Mouse (Mus musculus) kidney, adult 2 months (tissue): ENCODE measurements around the gene Klf4. TPM values are rescaled to one million over a fixed set of nuclear protein-coding genes. Genes with fewer than 3 reads are reported as not detected.
A peak's percentile ranks its signal among the peaks of the same experiment; 100 is the strongest.

ENCODE experiments used
- DNase-seq: peaks from one replicate; pipeline ENCODE4 v3.0.0; 2021
- H3K27ac ChIP-seq: fragments of 200-500 bp; 2 replicates; pipeline ENCODE4 v1.5.1; 2012; ENCODE audit warnings: low read depth, low read length, control low read depth, inconsistent platforms; ENCODE audit not compliant: insufficient read depth
- H3K27me3 ChIP-seq: fragments of 200-500 bp; replicated peaks from 2 replicates; pipeline ENCODE4 v1.6.1; 2012; ENCODE audit warnings: mild to moderate bottlenecking, moderate library complexity, low read length, inconsistent platforms; ENCODE audit not compliant: control insufficient read depth, insufficient read depth
- H3K36me3 ChIP-seq: fragments of 200-500 bp; 2 replicates; pipeline ENCODE4 v1.6.1; 2012; ENCODE audit warnings: mild to moderate bottlenecking, moderate library complexity, low read length, inconsistent platforms; ENCODE audit not compliant: control insufficient read depth, insufficient read depth
- H3K4me1 ChIP-seq: fragments of 200-500 bp; 2 replicates; pipeline ENCODE4 v1.6.1; 2011; ENCODE audit warnings: low read length; ENCODE audit not compliant: control insufficient read depth, insufficient read depth
- H3K4me3 ChIP-seq: fragments of 200-500 bp; 2 replicates; pipeline ENCODE4 v1.5.1; 2011; ENCODE audit warnings: mild to moderate bottlenecking, low read depth, low read length, control low read depth; ENCODE audit not compliant: insufficient read depth
- CTCF ChIP-seq: fragments of 200-500 bp; conservative IDR thresholded peaks from 2 replicates; pipeline ENCODE4 v1.5.1; 2011; ENCODE audit warnings: low read depth, mild to moderate bottlenecking, control low read depth, low read length, moderate library complexity, mixed read lengths; ENCODE audit not compliant: insufficient read depth, insufficient read length
- POLR2A ChIP-seq: fragments of 200-500 bp; IDR thresholded peaks from one replicate; pipeline ENCODE4 v1.6.1; 2011; ENCODE audit warnings: low read depth, low read length, control low read depth
- WGBS: fragments of 180-500 bp; shearing (Covaris S2); methylation state at CpG from one replicate; pipeline ENCODE4 v1.1.7; 2018; 5-methylcytosine and 5-hydroxymethylcytosine counted together
- polyA plus RNA-seq: library from polyadenylated mRNA; depleted of rRNA; stranded (reverse); fragments of >200 nt; gene quantifications from 2 replicates; pipeline ENCODE4 v1.2.3, GENCODE M21; 2012; rRNA removed

Klf4 gene
- polyA plus RNA-seq = 8.5 and 11.4 TPM in 2 replicates

DNA sequence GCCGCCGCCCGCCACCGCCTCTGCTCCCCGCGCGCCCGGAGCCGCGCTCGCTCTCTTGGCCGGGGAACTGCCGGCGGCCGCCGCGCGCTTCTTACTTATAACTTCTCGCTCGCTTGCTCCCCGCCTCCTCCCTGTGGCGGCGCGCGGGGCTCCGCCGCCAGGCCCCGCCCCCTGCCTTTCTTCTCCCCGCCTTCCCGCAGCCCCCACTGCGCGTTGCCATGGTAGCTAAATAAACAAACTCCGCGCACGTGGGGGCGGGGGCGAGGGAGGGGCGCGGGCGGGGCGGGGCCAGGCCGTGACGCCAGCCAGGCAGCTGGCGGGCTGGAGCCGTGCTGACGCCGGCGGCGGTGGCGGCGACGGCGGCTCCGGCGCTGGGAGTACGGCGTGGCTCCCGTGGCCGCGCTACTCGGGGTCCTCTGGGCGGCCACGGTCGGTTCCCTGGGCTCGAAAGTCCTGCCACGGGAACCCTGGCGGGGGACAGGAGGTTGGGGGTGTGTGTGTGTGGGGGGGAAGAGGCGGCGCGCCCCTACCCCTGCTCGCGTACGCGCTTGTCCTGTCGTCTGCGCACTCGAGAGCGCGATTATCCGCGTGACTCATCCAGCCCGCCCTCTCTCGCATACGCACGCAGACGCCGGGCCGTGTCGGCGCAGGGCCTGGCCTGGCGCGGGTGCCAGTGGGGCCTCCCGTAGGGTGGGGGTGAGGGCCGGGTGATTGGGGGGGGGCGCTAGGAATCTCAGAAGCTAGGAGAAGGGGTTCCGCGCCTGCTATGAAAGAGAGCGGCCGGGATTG, at the start of gene Klf4:
Gene Klf4, minus strand, starts transcription at position 60 of the 789 bp plus-strand sequence.
- Histone ChIP-seq H3K4me1 (no peaks in the 10 kb centered on the region), H3K36me3 (no peaks in the 10 kb centered on the region), H3K27ac (peak within 1 kb of the TSS; percentile 79), H3K27me3 (no peaks in the 10 kb centered on the region), H3K4me3 (peak within 1 kb of the TSS; percentile 68)
- DNase-seq = peak; percentile 95
- TF ChIP-seq CTCF (no peak), POLR2A (peak; percentile 74)
- under 1% methylated on average over 93 of the region's 99 CpGs for WGBS

- no peaks in the 10 kb centered on the region for H3K36me3 ChIP-seq
- H3K4me3 ChIP-seq = no peak overlapping the region
- DNase-seq = no peak
- H3K27me3 ChIP-seq = no peaks in the 10 kb centered on the region
- WGBS = 63% methylated on average over 2 of the region's 2 CpGs
- no peak overlapping the region for H3K27ac ChIP-seq
- H3K4me1 ChIP-seq = no peaks in the 10 kb centered on the region
- TF ChIP-seq POLR2A (no peak), CTCF (no peak)
These were observed 39.2 kb upstream of the Klf4 start for GRCm38 (mm10) chr4:55571432-55571831.

DNA sequence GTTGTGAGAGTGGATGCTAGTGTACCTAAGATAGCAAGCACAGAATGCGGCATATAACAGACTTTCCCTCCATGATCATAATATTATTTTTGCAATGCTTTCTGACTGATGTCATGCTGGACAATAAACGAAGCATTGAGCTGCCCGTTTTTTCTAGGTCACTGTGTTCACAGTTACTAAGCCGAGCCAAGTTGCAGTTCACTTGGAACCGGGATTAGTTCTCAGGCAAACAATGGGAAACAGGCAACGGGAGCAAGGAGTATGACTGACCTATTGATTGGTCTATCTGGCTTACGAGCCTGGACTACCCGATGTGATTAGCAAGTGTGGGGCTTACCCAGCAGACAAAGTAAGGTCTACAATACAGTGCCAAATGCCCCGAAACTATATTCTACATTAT, 35.7 kb upstream of the Klf4 start:
- Histone ChIP-seq H3K36me3 (no peaks in the 10 kb centered on the region), H3K4me3 (no peak overlapping the region), H3K27me3 (no peaks in the 10 kb centered on the region), H3K4me1 (no peaks in the 10 kb centered on the region), H3K27ac (no peak overlapping the region)
- no peak for TF ChIP-seq CTCF
- 81% methylated on average over 9 of the region's 9 CpGs for WGBS
- no peak for DNase-seq

DNA sequence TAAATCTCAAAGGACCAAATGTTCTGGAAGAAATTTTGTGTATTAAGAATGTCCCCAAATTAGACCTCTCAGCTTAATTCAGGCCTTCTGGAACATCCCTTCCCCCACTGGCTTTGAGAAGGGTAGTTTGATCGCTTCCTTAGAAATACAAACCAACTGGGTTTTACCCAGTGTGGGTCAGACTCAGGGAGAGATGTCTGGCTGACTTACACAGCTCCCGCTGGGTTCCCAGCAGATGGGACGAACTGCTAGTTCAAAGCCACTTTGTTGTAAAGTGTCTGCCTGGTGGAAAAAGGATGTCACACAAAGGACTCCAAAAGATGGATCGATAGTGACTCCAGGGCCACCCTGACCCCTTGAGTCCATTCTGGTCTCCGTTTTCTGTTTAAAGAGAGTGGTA, 35.3 kb upstream of the Klf4 start:
- no peak overlapping the region for H3K27ac ChIP-seq
- no peak overlapping the region for H3K4me3 ChIP-seq
- 85% methylated on average over 5 of the region's 5 CpGs for WGBS
- no peaks in the 10 kb centered on the region for H3K4me1 ChIP-seq
- H3K36me3 ChIP-seq = no peaks in the 10 kb centered on the region
- no peaks in the 10 kb centered on the region for H3K27me3 ChIP-seq
- no peak for DNase-seq
- no peak for TF ChIP-seq CTCF
- TF ChIP-seq POLR2A = no peak

DNA sequence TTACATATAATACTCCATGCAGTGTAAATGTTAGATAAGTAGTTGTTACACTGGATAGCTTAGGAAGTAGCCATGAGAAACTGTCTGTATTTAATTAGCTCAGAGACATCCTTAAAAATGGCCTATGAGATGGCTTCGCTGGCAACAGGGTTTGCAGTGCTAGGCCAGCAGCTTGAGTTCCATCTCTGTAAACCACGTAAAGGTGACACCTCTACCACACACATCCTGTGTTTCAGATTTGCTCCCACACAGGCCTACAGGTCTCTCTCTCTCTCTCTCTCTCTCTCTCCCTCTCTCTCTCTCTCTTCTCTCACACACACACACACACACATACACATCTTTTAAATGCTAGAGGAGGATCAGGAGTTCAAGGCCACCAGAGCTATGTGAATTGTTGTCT, 32.1 kb upstream of the Klf4 start:
- no peak overlapping the region for H3K27ac ChIP-seq
- no peak overlapping the region for H3K4me3 ChIP-seq
- no peaks in the 10 kb centered on the region for H3K4me1 ChIP-seq
- no peaks in the 10 kb centered on the region for H3K27me3 ChIP-seq
- 89% methylated on average over 2 of the region's 2 CpGs for WGBS
- H3K36me3 ChIP-seq = no peaks in the 10 kb centered on the region
- TF ChIP-seq POLR2A (no peak), CTCF (no peak)
- no peak for DNase-seq

DNA sequence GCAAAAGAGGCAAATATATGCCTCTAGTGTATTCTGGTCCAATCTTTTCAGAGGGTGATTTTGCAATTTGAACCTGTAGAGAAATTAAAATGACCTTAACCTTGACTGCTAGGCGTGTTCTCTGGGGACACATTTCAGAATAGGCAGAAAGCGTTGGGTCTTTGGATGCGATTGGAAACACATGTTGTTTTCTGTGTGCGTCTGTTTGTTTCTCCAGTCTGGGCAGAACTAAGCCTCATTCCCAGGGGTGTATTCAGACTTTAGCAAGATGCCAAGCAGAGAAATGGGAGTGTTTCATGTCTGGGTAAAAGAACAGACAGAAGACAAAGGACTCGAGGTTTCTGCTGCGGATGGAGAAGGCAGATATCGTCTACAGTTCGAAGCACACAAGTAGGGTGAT, 30.8 kb upstream of the Klf4 start:
- no peaks in the 10 kb centered on the region for H3K36me3 ChIP-seq
- H3K4me1 ChIP-seq = no peaks in the 10 kb centered on the region
- H3K4me3 ChIP-seq = no peak overlapping the region
- peak; percentile 3 for DNase-seq
- H3K27me3 ChIP-seq = no peaks in the 10 kb centered on the region
- TF ChIP-seq CTCF (no peak), POLR2A (no peak)
- no peak overlapping the region for H3K27ac ChIP-seq
- 76% methylated on average over 8 of the region's 8 CpGs for WGBS

GRCm38 (mm10) chr4:55562062-55562461, 29.8 kb upstream of the Klf4 start:
- Histone ChIP-seq H3K4me1 (no peaks in the 10 kb centered on the region), H3K36me3 (no peaks in the 10 kb centered on the region), H3K27me3 (no peaks in the 10 kb centered on the region), H3K4me3 (no peak overlapping the region), H3K27ac (no peak overlapping the region)
- DNase-seq = no peak
- WGBS = 70% methylated on average over 3 of the region's 3 CpGs
- TF ChIP-seq POLR2A = no peak
- TF ChIP-seq CTCF = no peak

DNA sequence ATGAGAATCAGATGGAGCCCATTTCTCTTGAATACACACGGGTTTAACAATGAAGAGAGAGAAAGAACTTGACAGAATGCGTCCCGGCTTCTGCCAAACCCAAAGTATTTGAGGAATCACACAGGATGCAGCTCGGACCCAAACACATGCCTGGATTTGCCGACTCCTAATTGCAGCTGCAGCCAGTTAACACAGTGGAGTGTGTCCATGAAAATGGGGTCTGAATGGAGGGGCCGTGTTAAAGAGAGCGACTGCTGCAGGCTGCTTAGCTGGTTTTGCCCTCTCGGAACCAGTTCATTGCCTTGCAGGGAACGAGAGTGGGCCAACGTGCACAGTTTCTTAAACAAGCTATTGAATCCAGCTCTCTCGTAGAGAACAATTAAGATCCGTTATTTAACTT, 14.6 kb upstream of the Klf4 start:
- Histone ChIP-seq H3K27me3 (no peaks in the 10 kb centered on the region), H3K4me1 (no peaks in the 10 kb centered on the region), H3K27ac (no peak overlapping the region), H3K36me3 (no peaks in the 10 kb centered on the region), H3K4me3 (no peak overlapping the region)
- TF ChIP-seq POLR2A = no peak
- TF ChIP-seq CTCF = no peak
- WGBS = 88% methylated on average over 12 of the region's 12 CpGs
- no peak for DNase-seq
